Comparison of ENCODE assay signal across 22 mouse cellular contexts in the genomic region with DNA sequence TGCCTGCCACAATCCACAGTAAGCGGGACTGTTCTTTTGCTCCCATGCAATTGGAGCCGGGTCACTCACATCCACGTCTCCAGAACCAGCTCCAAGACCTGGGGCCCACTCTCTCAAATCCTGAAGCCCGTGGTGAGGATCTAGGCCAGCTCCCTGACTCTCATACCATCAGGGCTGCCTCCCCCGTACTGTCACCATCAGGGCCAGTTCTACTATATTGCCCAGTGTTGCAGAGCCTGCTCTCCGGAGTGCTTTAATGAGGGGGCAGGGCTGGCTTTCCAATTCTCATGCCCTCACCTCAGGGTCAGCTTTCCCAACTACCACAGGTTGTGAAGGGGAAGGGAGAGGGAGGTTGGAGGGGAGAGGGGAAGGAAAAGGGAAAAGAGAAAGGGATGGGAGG.
DNase-seq lines count a peak whose midpoint lies in the region; ATAC-seq lines count a peak whose summit lies in the region.
"Had no signal": no experiment of that assay in that cellular context is flagged by ENCODE, and none has a peak within 500 bp of the region (broad histone marks: within the 10 kb centered on the region; RNA-seq: fewer than 3 reads in every experiment).

No protein-coding gene starts in this region.

- DNase-seq in hindbrain, embryonic 14.5 days (ENCODE audit: low spot score): no peak
- no peak for DNase-seq in kidney, adult 18-20 months
- DNase-seq: adrenal gland, adult 2 months; adrenal gland, postnatal 10 days; adrenal gland, postnatal 25 days; cerebellum, adult 11 months; cerebellum, adult 18-20 months; cerebellum, adult 8-10 months; cerebellum, adult 9-11 months; cerebellum, postnatal 14 days; cerebellum, postnatal 36 days; embryo, embryonic 11 days had no signal

- 87% methylated on average over 6 of the region's 6 CpGs for WGBS in hindbrain, embryonic 14.5 days
- WGBS in hindbrain, embryonic 12.5 days: 78% methylated on average over 6 of the region's 6 CpGs
- 55% methylated on average over 6 of the region's 6 CpGs for WGBS in kidney, embryonic 14.5 days
- WGBS in midbrain, embryonic 15.5 days: 75% methylated on average over 6 of the region's 6 CpGs
- WGBS in midbrain, embryonic 13.5 days: 85% methylated on average over 6 of the region's 6 CpGs

- H3K4me1 ChIP-seq in hindbrain, embryonic 14.5 days (replicated peaks; ENCODE audit: control insufficient read depth, insufficient read depth, low read length): no peaks in the 10 kb centered on the region
- no peaks in the 10 kb centered on the region; the same call in 1 of the 2 replicates for H3K4me1 ChIP-seq in hindbrain, embryonic 12.5 days
- no peaks in the 10 kb centered on the region; the same call in 1 of the 2 replicates for H3K4me1 ChIP-seq in kidney, embryonic 14.5 days (ENCODE audit: control insufficient read depth, insufficient read depth, low read length)
- 0 out of 2 replicates have a peak, but pooled peaks cover 3% of the 10 kb centered on the region for H3K4me1 ChIP-seq in midbrain, embryonic 15.5 days
- H3K4me1 ChIP-seq in midbrain, embryonic 13.5 days (replicated peaks): no peaks in the 10 kb centered on the region
- H3K4me1 ChIP-seq: embryonic facial prominence, embryonic 13.5 days; embryonic facial prominence, embryonic 15.5 days had no signal

- H3K27ac ChIP-seq in hindbrain, embryonic 14.5 days: no peak overlapping the region
- H3K27ac ChIP-seq in hindbrain, embryonic 12.5 days: no peak overlapping the region
- H3K27ac ChIP-seq in kidney, embryonic 14.5 days (ENCODE audit: low read depth, low read length): no peak overlapping the region
- H3K27ac ChIP-seq in midbrain, embryonic 15.5 days: no peak overlapping the region
- no peak overlapping the region for H3K27ac ChIP-seq in midbrain, embryonic 13.5 days
- H3K27ac ChIP-seq: embryonic facial prominence, embryonic 13.5 days; embryonic facial prominence, embryonic 15.5 days; forebrain, embryonic 10.5 days; forebrain, embryonic 12.5 days had no signal

- no peak overlapping the region for H3K4me3 ChIP-seq in hindbrain, embryonic 14.5 days (replicated peaks; ENCODE audit: low read length)
- H3K4me3 ChIP-seq in hindbrain, embryonic 12.5 days: no peak overlapping the region
- no peak overlapping the region for H3K4me3 ChIP-seq in kidney, embryonic 14.5 days (ENCODE audit: low read length)
- no peak overlapping the region for H3K4me3 ChIP-seq in midbrain, embryonic 15.5 days
- H3K4me3 ChIP-seq in midbrain, embryonic 13.5 days (replicated peaks): no peak overlapping the region
- H3K4me3 ChIP-seq: embryonic facial prominence, embryonic 13.5 days; embryonic facial prominence, embryonic 15.5 days; erythroblast, embryonic 14.5 days; forebrain, embryonic 10.5 days; forebrain, embryonic 12.5 days had no signal

- H3K4me2 ChIP-seq in hindbrain, embryonic 14.5 days (replicated peaks): no peak overlapping the region
- no peak overlapping the region for H3K4me2 ChIP-seq in hindbrain, embryonic 12.5 days (replicated peaks)
- H3K4me2 ChIP-seq in kidney, embryonic 14.5 days (replicated peaks; ENCODE audit: low read depth, low read length): no peak overlapping the region
- H3K4me2 ChIP-seq in midbrain, embryonic 15.5 days: no peak overlapping the region
- H3K4me2 ChIP-seq in midbrain, embryonic 13.5 days (replicated peaks): no peak overlapping the region
- H3K4me2 ChIP-seq: embryonic facial prominence, embryonic 13.5 days; embryonic facial prominence, embryonic 15.5 days; forebrain, embryonic 12.5 days had no signal

- peak; percentile 55; the same call in 1 of the 2 replicates for ATAC-seq in hindbrain, embryonic 14.5 days (ENCODE audit: low FRiP score)
- ATAC-seq in hindbrain, embryonic 12.5 days (ENCODE audit: low FRiP score): no peak
- ATAC-seq in kidney, embryonic 14.5 days (ENCODE audit: low FRiP score, low TSS enrichment): peak; percentile 46; the same call in 1 of the 2 replicates
- peak; percentile 43 for ATAC-seq in midbrain, embryonic 15.5 days (replicated peaks)
- ATAC-seq in midbrain, embryonic 13.5 days: no peak
- ATAC-seq: forebrain, embryonic 14.5 days had no signal

- H3K27me3 ChIP-seq in hindbrain, embryonic 14.5 days (ENCODE audit: control insufficient read depth, insufficient read depth, low read length): no peaks in the 10 kb centered on the region
- H3K27me3 ChIP-seq in hindbrain, embryonic 12.5 days: no peaks in the 10 kb centered on the region
- no peaks in the 10 kb centered on the region for H3K27me3 ChIP-seq in kidney, embryonic 14.5 days (ENCODE audit: control insufficient read depth, insufficient read depth, low read length)
- H3K27me3 ChIP-seq in midbrain, embryonic 15.5 days (replicated peaks): no peaks in the 10 kb centered on the region
- no peaks in the 10 kb centered on the region for H3K27me3 ChIP-seq in midbrain, embryonic 13.5 days
- H3K27me3 ChIP-seq: embryonic facial prominence, embryonic 13.5 days; embryonic facial prominence, embryonic 15.5 days; forebrain, embryonic 12.5 days had no signal

- H3K9ac ChIP-seq in hindbrain, embryonic 14.5 days: no peak overlapping the region
- no peak overlapping the region for H3K9ac ChIP-seq in hindbrain, embryonic 12.5 days
- no peak overlapping the region for H3K9ac ChIP-seq in kidney, embryonic 14.5 days (ENCODE audit: low read depth, low read length)
- no peak overlapping the region for H3K9ac ChIP-seq in midbrain, embryonic 15.5 days
- H3K9ac ChIP-seq in midbrain, embryonic 13.5 days (replicated peaks): no peak overlapping the region
- H3K9ac ChIP-seq: embryonic facial prominence, embryonic 13.5 days; embryonic facial prominence, embryonic 15.5 days; forebrain, embryonic 12.5 days had no signal

- no peaks in the 10 kb centered on the region for H3K9me3 ChIP-seq in hindbrain, embryonic 14.5 days (ENCODE audit: control insufficient read depth, low read length)
- H3K9me3 ChIP-seq in hindbrain, embryonic 12.5 days (replicated peaks): no peaks in the 10 kb centered on the region
- no peaks in the 10 kb centered on the region for H3K9me3 ChIP-seq in kidney, embryonic 14.5 days (ENCODE audit: control insufficient read depth, low read length)
- H3K9me3 ChIP-seq in midbrain, embryonic 15.5 days: no peaks in the 10 kb centered on the region
- H3K9me3 ChIP-seq in midbrain, embryonic 13.5 days: no peaks in the 10 kb centered on the region
- H3K9me3 ChIP-seq: embryonic facial prominence, embryonic 13.5 days; embryonic facial prominence, embryonic 15.5 days; forebrain, embryonic 10.5 days; forebrain, embryonic 12.5 days had no signal

- H3K36me3 ChIP-seq in hindbrain, embryonic 14.5 days (replicated peaks; ENCODE audit: control insufficient read depth, insufficient read depth): no peaks in the 10 kb centered on the region
- H3K36me3 ChIP-seq in hindbrain, embryonic 12.5 days: no peaks in the 10 kb centered on the region
- H3K36me3 ChIP-seq in kidney, embryonic 14.5 days (ENCODE audit: control insufficient read depth, insufficient read depth, low read length): no peaks in the 10 kb centered on the region
- H3K36me3 ChIP-seq in midbrain, embryonic 15.5 days (replicated peaks): no peaks in the 10 kb centered on the region
- no peaks in the 10 kb centered on the region for H3K36me3 ChIP-seq in midbrain, embryonic 13.5 days
- H3K36me3 ChIP-seq: embryonic facial prominence, embryonic 13.5 days; embryonic facial prominence, embryonic 15.5 days; forebrain, embryonic 10.5 days; forebrain, embryonic 12.5 days had no signal

Comparison
In these comparisons a context has a peak if more than half of its experiments do, and no peak if none do; other contexts are left out.
1. ATAC-seq: peak in hindbrain, embryonic 14.5 days (single experiment), kidney, embryonic 14.5 days (single experiment) and midbrain, embryonic 15.5 days (single experiment); none in hindbrain, embryonic 12.5 days (single experiment) and midbrain, embryonic 13.5 days (single experiment).